ENCODE assay signal across 17 mouse cellular contexts in the genomic region with DNA sequence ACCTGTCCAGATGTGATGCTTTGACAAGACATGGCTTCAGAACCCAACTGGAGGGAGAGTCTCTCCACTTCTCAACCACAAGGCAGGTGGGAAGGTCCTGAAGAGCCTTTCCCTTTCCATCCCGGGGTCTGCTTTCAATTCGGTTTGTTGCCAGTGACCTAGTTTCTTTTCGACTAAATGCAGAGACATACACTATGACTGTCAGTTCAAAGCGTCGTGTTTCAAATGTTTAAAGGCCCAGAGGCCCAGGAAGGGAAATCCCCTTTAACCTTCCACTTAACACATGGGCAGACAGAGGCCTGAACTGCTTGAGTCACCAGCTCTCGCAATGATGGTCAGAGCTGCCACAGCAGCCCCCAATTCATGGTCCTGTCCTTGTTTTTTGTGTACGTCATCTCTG.
DNase-seq lines count a peak whose midpoint lies in the region.
"Had no signal": no experiment of that assay in that cellular context is flagged by ENCODE, and none has a peak within 500 bp of the region (broad histone marks: within the 10 kb centered on the region; RNA-seq: fewer than 3 reads in every experiment).

No protein-coding gene starts in this region.

- H3K4me3 ChIP-seq in embryonic facial prominence, embryonic 10.5 days: no peak overlapping the region
- H3K4me3 ChIP-seq: embryonic facial prominence, embryonic 13.5 days; gastrocnemius, adult 2 months; hindbrain, embryonic 15.5 days; layer of hippocampus, adult 2 months had no signal

- no peaks in the 10 kb centered on the region for H3K36me3 ChIP-seq in embryonic facial prominence, embryonic 10.5 days (replicated peaks)
- H3K36me3 ChIP-seq: embryonic facial prominence, embryonic 13.5 days; G1E; hindbrain, embryonic 15.5 days had no signal

- no peaks in the 10 kb centered on the region for H3K9me3 ChIP-seq in embryonic facial prominence, embryonic 10.5 days
- H3K9me3 ChIP-seq: embryonic facial prominence, embryonic 13.5 days; hindbrain, embryonic 15.5 days had no signal

- no peaks in the 10 kb centered on the region for H3K27me3 ChIP-seq in embryonic facial prominence, embryonic 10.5 days (replicated peaks; ENCODE audit: low read depth, poor library complexity, severe bottlenecking)
- H3K27me3 ChIP-seq: embryonic facial prominence, embryonic 13.5 days; hindbrain, embryonic 15.5 days; Patski had no signal

- DNase-seq in CD4-positive helper T cell, adult 2 months (ENCODE audit: low read depth, low spot score): peak; percentile 72
- peak; percentile 20 for DNase-seq in embryonic facial prominence, embryonic 10.5 days (ENCODE audit: low spot score)
- DNase-seq in naive thymus-derived CD4-positive, alpha-beta T cell, adult 2 months (ENCODE audit: low read depth): peak; percentile 65
- peak; percentile 24 for DNase-seq in thymus, postnatal 14 days
- DNase-seq in right cerebral cortex, postnatal 14 days: no peak
- DNase-seq in cerebellum, adult 11 months: no peak
- no peak for DNase-seq in heart, adult 9 months (ENCODE audit: low spot score in 2 of 2)
- DNase-seq: cerebellum, adult 9-11 months; gastrocnemius, adult 2 months; kidney, postnatal 25 days; liver, postnatal 0 days had no signal

- H3K4me1 ChIP-seq in embryonic facial prominence, embryonic 10.5 days: peaks cover 17% of the 10 kb centered on the region
- H3K4me1 ChIP-seq: hindbrain, embryonic 15.5 days had no signal

- 61% methylated on average over 7 of the region's 7 CpGs for WGBS in embryonic facial prominence, embryonic 10.5 days

- no peak overlapping the region for H3K27ac ChIP-seq in embryonic facial prominence, embryonic 10.5 days (replicated peaks)
- H3K27ac ChIP-seq: embryonic facial prominence, embryonic 13.5 days; gastrocnemius, adult 2 months; hindbrain, embryonic 15.5 days; layer of hippocampus, adult 2 months; stomach, postnatal 0 days had no signal

Comparison
In these comparisons a context has a peak if more than half of its experiments do, and no peak if none do; other contexts are left out.
1. DNase-seq: peak in CD4-positive helper T cell, adult 2 months (single experiment), embryonic facial prominence, embryonic 10.5 days (single experiment), naive thymus-derived CD4-positive, alpha-beta T cell, adult 2 months (single experiment) and thymus, postnatal 14 days (single experiment); none in right cerebral cortex, postnatal 14 days (single experiment), cerebellum, adult 11 months (single experiment) and heart, adult 9 months (0 of 2).